Mouse (Mus musculus): ENCODE measurements around the gene Gm21983.

- TF ChIP-seq CTCF (IDR thresholded peaks at IDR 0.05; ENCODE audit: low read depth, low read length) (no peak), GATA1 (IDR thresholded peaks at IDR 0.05; ENCODE audit: borderline replicate concordance, low read length) (no peak)
Measured at GRCm38 (mm10) chr7:27228281-27228821, 47.5 kb upstream of the Gm21983 start, which contains the start of gene Itpkc.
